Mouse (Mus musculus) spleen, postnatal 36 days (tissue): ENCODE results near the gene Plekha4.
"Not testable (repeated sequence)": the region's sequence is repeated elsewhere in the genome, so short reads cannot be mapped to it uniquely, and the experiment has no call there.

Experiments used
- DNase-seq, 2 experiments: peaks; one replicate each; pipeline ENCODE4 v3.0.0; 2022; ENCODE audit warnings: low spot score in 2 of 2, mixed read lengths in 1 of 2

The Plekha4 gene

GRCm38 (mm10) chr7:45525809-45526473 is at the start of gene Plekha4, which contains the start of gene Ppp1r15a:
Plekha4 (plus strand) TSS chr7:45526330.
Ppp1r15a (minus strand) TSS chr7:45526268.
- peak; percentile 89 to 93 for DNase-seq

DNA sequence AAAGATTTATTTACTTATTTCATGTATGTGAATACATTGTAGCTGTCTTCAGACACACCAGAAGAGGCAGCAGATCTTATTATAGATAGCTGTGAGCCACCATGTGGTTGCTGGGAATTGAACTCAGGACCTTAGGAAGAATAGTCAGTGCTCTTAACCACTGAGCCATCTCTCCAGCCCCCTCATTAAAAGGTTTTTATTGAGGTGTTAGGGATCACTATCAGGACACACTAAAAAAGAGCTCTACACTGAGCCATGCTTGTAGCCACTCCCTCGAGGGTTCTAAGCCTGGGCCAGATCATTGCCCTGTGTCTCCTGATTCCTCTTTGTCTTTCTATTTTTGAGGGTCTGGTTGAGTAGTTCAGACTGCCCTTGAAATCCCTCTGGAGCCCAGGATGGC is 49.7 kb upstream of the Plekha4 start:
- DNase-seq, result no peak

DNA sequence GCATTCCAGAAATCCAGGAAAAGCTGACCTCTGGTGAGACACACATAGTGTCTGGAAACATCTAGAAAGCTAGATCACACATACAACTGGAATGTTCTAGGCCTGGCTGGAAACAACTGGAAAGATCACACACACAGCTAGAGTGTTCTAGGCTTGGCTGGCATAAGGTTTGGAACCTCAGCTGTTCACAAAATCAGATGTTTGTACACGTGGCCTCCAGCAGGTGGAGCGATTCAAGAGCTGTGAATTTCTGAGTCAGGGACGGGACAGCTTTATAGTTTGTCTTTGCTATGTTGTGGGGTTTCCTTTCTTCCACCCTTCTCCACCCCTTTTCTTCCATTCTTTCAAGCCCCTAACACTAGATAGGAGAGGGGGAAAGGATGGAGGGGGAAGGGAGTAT is 49.1 kb upstream of the Plekha4 start:
- peak; percentile 47 to 54 for DNase-seq

DNA sequence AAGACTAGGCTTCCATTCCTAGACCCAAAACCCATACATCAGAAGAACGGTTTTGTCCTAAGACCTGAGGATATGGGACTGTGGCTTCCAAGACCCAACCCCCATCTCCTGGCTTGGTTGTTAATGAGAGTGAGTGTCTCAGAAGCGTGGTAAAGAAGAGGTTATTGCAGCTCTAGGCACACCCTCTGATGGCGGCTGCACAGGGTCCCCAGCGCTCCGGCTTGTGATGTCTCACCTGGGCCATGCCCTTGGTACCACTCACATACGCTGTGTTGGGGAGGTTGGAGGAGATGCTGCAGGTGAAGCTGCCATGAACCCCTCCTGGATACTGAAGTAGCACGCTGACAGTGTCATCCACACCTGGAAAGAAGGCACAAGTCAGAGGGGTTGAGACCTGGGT is 47.4 kb upstream of the Plekha4 start:
- no peak for DNase-seq

DNA sequence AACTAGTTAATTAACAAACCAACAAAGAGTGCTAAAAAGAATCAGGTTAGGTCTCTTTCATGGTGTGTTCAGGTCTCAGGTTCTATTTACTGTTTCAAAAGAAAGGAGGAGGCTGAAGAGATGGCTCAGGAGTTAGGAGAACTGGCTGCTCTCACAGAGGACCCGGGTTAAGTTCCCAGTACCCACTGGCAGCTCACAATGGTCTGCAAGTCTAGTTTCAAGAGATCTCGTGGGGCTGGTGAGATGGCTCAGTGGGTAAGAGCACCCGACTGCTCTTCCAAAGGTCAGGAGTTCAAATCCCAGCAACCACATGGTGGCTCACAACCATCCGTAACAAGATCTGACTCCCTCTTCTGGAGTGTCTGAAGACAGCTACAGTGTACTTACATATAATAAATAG is 45.8 kb upstream of the Plekha4 start:
- DNase-seq, result not testable (repeated sequence)

- DNase-seq, result peak; percentile 55 to 71
Observed at GRCm38 (mm10) chr7:45481374-45481927, 44.7 kb upstream of the Plekha4 start, which contains the start of gene Tulp2. Tulp2 (plus strand) TSS chr7:45481877.

GRCm38 (mm10) chr7:45482166-45482565 is 44.0 kb upstream of the Plekha4 start:
- DNase-seq, result no peak

DNA sequence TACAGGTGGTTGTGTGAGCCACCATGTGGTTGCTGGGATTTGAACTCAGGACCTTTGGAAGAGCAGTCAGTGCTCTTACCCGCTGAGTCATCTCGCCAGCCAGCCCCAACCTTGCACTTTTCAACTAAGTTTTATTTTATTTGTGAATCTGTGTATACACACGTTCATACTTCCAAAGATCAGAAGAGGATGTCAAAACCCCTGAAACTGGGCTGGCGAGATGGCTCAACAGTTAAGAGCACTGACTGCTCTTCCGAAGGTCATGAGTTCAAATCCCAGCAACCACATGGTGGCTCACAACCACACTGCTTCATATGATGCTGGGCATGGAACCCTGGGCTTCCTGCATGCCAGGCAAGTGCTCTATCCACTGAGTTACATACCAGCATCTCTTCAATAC is 41.1 kb upstream of the Plekha4 start:
- DNase-seq, result not testable (repeated sequence)

DNA sequence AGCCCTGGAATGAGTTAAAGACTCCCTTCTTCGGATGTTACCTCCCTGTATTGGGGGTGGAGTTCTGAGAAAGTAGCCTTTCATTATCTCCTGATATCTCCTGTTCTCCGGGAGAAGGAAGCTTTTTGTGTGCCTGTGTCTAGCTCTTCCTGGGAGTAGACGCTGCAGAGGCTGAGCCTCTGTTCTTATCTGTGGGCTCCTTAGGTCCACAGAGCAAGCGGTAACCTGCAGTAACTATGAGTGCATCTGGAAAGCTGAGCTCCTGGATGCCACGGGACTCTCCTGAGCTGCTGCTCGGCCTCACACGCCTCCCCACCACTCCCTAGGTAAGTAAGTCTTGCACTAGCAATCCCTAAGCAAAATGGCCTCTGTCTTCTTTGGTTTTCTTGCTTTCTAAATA is 40.0 kb upstream of the Plekha4 start:
- DNase-seq, result no peak

GRCm38 (mm10) chr7:45486761-45487415 is 39.2 kb upstream of the Plekha4 start, which contains the start of gene Gm45808:
Gm45808 (minus strand) TSS chr7:45486811.
- no peak for DNase-seq

GRCm38 (mm10) chr7:45487861-45488292 is 38.3 kb upstream of the Plekha4 start:
- DNase-seq, result no peak

GRCm38 (mm10) chr7:45488293-45489204 is 37.6 kb upstream of the Plekha4 start, which contains the start of gene Dhdh:
Dhdh (minus strand) TSS chr7:45488805.
- DNase-seq, result peak; percentile 57 to 59

DNA sequence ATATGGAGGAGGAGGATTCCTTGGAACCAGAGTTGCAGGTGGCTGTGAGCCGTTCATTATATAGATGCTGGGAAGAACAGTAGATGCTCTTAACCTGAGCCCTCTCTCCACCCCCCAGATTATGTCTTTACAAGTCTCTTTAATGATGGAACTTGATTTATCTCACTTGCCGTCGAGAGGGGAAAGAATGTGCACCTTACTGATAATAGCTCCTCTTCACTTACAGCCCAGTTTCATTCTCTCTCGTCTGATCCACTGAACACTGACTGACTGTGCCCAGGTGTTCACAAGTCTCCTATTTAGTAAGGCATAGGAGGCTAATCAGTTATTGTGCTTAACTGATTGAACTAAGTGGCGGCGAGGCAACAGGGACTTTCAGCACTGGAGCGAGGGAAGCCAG is 36.6 kb upstream of the Plekha4 start:
- no peak for DNase-seq

GRCm38 (mm10) chr7:45490822-45491221 is 35.3 kb upstream of the Plekha4 start:
- DNase-seq, result no peak

- no peak for DNase-seq
Observed at GRCm38 (mm10) chr7:45491264-45491663, 34.9 kb upstream of the Plekha4 start.

DNA sequence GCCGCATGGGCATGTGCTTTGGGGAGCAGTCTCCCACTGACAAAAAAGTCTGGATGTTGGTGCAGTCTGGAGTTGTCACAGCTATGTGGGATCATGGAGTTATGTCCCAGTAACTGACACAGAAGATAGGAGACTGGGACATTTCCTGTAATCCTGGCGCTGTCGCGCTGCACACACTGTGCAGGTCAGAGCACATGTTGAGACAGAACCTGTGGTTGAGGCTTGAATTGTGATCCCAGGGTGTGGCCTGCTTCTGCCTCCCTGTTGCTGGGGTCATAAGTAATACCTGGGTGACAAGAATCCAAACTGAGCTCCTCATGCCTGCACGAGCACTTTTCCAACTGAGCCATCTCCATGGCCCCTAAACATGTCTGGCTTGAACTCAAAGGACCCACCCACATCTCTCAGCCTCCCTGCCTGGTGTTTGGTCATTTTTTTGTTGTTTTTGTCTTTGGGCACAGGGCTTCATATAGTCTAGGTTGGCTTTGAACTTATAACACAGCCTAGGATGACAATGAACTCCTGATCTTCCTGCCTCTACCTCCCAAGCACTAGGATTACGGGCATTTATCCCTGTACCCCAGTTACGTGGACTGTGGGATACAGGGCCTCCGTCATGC is 33.8 kb upstream of the Plekha4 start:
- DNase-seq, result no peak

DNA sequence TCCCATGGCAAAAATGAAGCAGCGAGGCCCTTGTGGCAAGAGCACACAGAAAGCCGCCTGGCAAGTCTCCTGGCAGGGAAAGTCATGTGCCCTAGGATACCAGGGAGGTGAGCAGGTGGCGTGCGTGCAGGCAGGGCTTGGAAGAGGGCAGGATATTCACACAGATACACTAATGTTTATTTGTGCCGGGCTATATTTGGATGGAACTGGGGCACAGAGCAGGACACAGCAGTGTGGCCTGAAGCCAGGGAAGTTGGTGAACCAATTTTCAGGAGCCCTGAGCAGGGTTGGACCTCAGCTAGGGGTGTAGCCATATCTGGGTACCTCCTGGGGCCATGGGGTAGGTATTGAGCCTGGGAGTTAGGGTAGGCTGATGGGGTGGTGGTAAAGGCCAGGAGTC is 33.2 kb upstream of the Plekha4 start:
- no peak for DNase-seq

- DNase-seq, result no peak
Observed at GRCm38 (mm10) chr7:45494548-45494947, 31.6 kb upstream of the Plekha4 start.

GRCm38 (mm10) chr7:45498427-45498826 is 27.7 kb upstream of the Plekha4 start:
- no peak for DNase-seq

DNA sequence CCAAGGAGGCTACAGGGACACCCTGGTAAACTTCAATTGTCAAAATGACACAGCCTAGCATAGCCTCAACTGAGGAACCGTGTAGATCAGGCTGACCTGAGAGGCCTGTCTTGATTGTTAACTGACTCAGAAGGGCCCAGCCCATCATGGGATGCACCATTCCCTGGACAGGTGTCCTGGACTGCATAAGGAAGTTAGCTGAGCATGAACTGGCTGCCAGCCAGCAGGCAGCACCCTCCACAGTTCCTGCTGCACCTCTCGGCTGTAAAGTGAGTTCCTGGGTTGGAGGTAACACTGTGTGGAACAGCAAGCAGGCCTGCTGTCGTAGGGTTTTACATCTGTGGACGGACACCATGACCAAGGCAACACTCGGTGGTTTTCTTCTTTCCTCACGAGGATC is 18.5 kb upstream of the Plekha4 start:
- DNase-seq, result no peak

- peak; percentile 56 to 82 for DNase-seq
Observed at GRCm38 (mm10) chr7:45508561-45508960, 17.6 kb upstream of the Plekha4 start.
